19 mouse cellular contexts compared by ENCODE assay signal in genomic region chr7:100642413-100642812, GRCm38 (mm10). TPM values are rescaled to one million over a fixed set of nuclear protein-coding genes. Genes with fewer than 3 reads are reported as not detected.
"Had no signal": no experiment of that assay in that cellular context is flagged by ENCODE, and none has a peak within 500 bp of the region (broad histone marks: within the 10 kb centered on the region; RNA-seq: fewer than 3 reads in every experiment).

No protein-coding gene starts in this region.

- H3K9me3 ChIP-seq: lung, embryonic 15.5 days; megakaryocyte, embryonic 14.5 days; midbrain, embryonic 13.5 days; midbrain, embryonic 15.5 days; neural tube, embryonic 12.5 days; stomach, embryonic 15.5 days had no signal

- H3K27ac ChIP-seq: lung, embryonic 15.5 days; macrophage; midbrain, embryonic 13.5 days; midbrain, embryonic 15.5 days; neural tube, embryonic 12.5 days; stomach, embryonic 15.5 days; stomach, postnatal 0 days had no signal

- H3K27me3 ChIP-seq: lung, embryonic 15.5 days; megakaryocyte, embryonic 14.5 days; midbrain, embryonic 13.5 days; midbrain, embryonic 15.5 days; neural tube, embryonic 12.5 days; stomach, embryonic 15.5 days had no signal

- H3K4me1 ChIP-seq: lung, embryonic 15.5 days; midbrain, embryonic 13.5 days; midbrain, embryonic 15.5 days; neural tube, embryonic 12.5 days; stomach, embryonic 15.5 days had no signal

- H3K36me3 ChIP-seq: midbrain, embryonic 15.5 days had no signal

- H3K9ac ChIP-seq: lung, embryonic 15.5 days; midbrain, embryonic 13.5 days; midbrain, embryonic 15.5 days; neural tube, embryonic 12.5 days; stomach, embryonic 15.5 days had no signal

- H3K4me2 ChIP-seq: lung, embryonic 15.5 days; midbrain, embryonic 11.5 days; midbrain, embryonic 13.5 days; midbrain, embryonic 15.5 days; neural tube, embryonic 12.5 days; stomach, embryonic 15.5 days had no signal

- DNase-seq: lung, adult 2 months; lung, postnatal 14 days; lung, postnatal 36 days; retina, postnatal 1 day; right cerebral cortex, adult 18-20 months; right cerebral cortex, postnatal 25 days; thymus, adult 2 months; thymus, postnatal 25 days; thymus, postnatal 4 days had no signal

- ATAC-seq: lung, postnatal 0 days; midbrain, embryonic 13.5 days; midbrain, embryonic 15.5 days had no signal

- H3K4me3 ChIP-seq: lung, embryonic 15.5 days; megakaryocyte, embryonic 14.5 days; midbrain, embryonic 13.5 days; midbrain, embryonic 15.5 days; neural tube, embryonic 12.5 days; stomach, embryonic 15.5 days had no signal

RNA-seq across cellular contexts. Expression of gene Plekhb1, which starts 19.8 kb away (rescaled TPM):
- polyA plus RNA-seq: macrophage had no signal
